Mouse (Mus musculus) heart, embryonic 15.5 days (tissue): ENCODE results near the gene Rcc2. TPM values are rescaled to one million over a fixed set of nuclear protein-coding genes. Genes with fewer than 3 reads are reported as not detected.
A peak's percentile ranks its signal among the peaks of the same experiment; 100 is the strongest.

ENCODE experiments used
- ATAC-seq: fragments of 200-750 bp; cut with Nextera tagmentation; replicated peaks from 2 replicates; pipeline ENCODE4 v1.8.0; 2017; ENCODE audit warnings: low read depth, moderate TSS enrichment; ENCODE audit not compliant: insufficient number of reproducible peaks, insufficient read depth, low FRiP score
- H3K27ac ChIP-seq: fragments of 300-500 bp; sonication (generic); 2 replicates; pipeline ENCODE4 v1.5.1; 2015; ENCODE audit warnings: mild to moderate bottlenecking, inconsistent platforms
- H3K27me3 ChIP-seq: fragments of 300-500 bp; sonication (generic); 2 replicates; pipeline ENCODE4 v1.6.1; 2015; ENCODE audit warnings: inconsistent platforms
- H3K36me3 ChIP-seq: fragments of 300-500 bp; sonication (generic); 2 replicates; pipeline ENCODE4 v1.6.1; 2015; ENCODE audit warnings: mild to moderate bottlenecking, inconsistent platforms
- H3K4me1 ChIP-seq: fragments of 300-500 bp; sonication (generic); replicated peaks from 2 replicates; pipeline ENCODE4 v1.6.1; 2015; ENCODE audit warnings: inconsistent platforms
- H3K4me2 ChIP-seq: fragments of 300-500 bp; sonication (generic); 2 replicates; pipeline ENCODE4 v1.6.1; 2015; ENCODE audit warnings: inconsistent platforms, mild to moderate bottlenecking, moderate library complexity
- H3K4me3 ChIP-seq: fragments of 300-500 bp; sonication (generic); 2 replicates; pipeline ENCODE4 v1.5.1; 2015; ENCODE audit warnings: mild to moderate bottlenecking, inconsistent platforms
- H3K9ac ChIP-seq: fragments of 300-500 bp; sonication (generic); 2 replicates; pipeline ENCODE4 v1.6.1; 2015; ENCODE audit warnings: mild to moderate bottlenecking, inconsistent platforms
- H3K9me3 ChIP-seq: fragments of 300-500 bp; sonication (generic); replicated peaks from 2 replicates; pipeline ENCODE4 v1.6.1; 2016; ENCODE audit warnings: inconsistent platforms
- WGBS: fragments of 180-500 bp; shearing (Covaris S2); methylation state at CpG from one replicate; pipeline ENCODE4 v1.1.7; 2015; ENCODE audit warnings: mixed read lengths; 5-methylcytosine and 5-hydroxymethylcytosine counted together
- polyA plus RNA-seq: library from polyadenylated mRNA; unstranded; fragments of >200 nt; fragmentation: Nextera tagmentation; extraction: Ambion mirVana; gene quantifications from 2 replicates; pipeline ENCODE4 v1.2.1, GENCODE M21; 2015

Rcc2 gene
- polyA plus RNA-seq, 1 experiment from 2014 or later, result 13.9 TPM

DNA sequence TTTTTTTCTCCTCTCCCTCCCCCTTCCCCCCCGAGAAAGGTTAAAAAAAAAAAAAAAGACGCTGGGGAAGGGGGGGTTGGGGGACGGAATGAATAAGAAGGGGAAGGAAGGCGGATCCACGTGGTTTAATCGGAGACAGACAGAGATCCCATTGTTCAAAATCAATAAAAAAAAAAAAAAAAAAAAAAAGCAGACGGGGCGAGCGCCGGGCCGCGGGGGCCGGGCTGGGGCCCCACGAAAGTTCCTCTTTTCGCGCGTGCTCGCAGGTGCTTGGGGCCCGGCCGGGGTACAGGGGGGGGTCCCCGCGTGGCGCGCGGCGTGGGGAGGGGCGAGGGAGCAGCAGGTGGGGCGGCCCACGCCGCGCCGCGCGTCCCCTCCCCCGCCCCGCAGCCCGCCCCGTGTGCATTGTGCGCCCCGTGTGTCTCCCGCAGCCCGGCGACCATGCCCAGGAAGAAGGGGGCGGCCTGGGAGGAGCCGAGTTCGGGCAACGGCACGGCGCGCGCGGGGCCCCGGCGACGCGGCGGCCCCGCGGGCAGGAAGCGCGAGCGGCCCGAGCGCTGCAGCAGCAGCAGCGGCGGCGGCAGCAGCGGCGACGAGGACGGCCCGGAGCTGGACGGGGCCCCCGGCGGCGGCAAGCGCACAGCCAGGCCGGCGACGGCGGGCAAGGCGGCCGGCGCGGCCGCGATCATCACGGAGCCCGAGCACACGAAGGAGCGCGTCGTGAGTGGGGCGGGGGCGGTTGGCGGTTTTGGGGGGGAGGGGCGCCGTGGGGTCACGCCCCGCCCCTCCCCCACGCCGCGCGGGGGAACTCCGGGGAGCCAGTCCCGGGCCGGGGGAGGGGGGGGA lies 1.6 kb downstream of the Rcc2 start:
- WGBS, result under 1% methylated on average over 71 of the region's 107 CpGs
- H3K27me3 ChIP-seq, result peaks cover 10% of the 10 kb centered on the region; the same call in 1 of the 2 replicates
- ATAC-seq, result peak; percentile 24
- peak overlapping the region; percentile 88 for H3K27ac ChIP-seq
- H3K4me3 ChIP-seq, result peak overlapping the region; percentile 90
- peaks cover 47% of the 10 kb centered on the region for H3K4me1 ChIP-seq
- no peaks in the 10 kb centered on the region for H3K36me3 ChIP-seq
- H3K9me3 ChIP-seq, result no peaks in the 10 kb centered on the region
- H3K4me2 ChIP-seq, result peak overlapping the region; percentile 92
- peak overlapping the region; percentile 92 for H3K9ac ChIP-seq

DNA sequence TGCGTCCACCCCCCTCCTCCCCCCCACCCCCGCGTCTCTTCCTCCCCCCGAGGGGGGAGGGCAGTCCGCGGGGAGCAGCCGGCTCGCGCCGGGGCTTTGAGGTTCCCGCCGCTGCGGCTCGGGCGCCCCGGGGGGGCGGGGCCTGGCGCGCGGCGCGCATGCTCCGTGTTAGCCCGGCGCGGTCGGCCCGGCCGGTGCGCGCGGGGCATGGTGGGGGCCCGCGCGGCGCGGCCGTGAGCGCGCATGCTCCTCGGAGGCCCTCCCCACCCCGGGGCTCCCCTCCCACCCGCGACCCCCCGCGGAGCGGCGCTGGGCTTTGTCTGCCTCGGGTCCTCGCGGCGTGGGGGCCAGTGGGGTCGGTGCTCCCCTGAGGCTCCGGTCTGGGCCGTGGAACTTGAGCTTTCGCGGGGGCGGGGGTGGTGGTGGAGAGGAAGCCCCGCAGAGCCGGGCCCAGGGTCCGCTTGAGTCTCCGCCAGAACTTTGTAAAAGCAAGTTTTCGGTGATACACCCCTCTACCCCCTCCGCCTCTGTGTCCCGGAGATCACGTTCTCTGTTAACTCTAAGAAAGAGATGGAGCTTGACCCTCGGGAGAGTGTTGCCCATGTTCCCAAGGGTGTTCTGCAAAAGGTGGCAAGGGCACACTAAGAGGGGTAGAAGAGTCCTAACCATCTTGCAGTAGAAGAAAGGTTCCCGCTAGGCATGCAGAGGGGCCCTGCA lies 2.4 kb downstream of the Rcc2 start:
- Histone ChIP-seq H3K9ac (peak overlapping the region; percentile 92), H3K27me3 (peaks cover 10% of the 10 kb centered on the region; the same call in 1 of the 2 replicates), H3K9me3 (no peaks in the 10 kb centered on the region), H3K27ac (peak overlapping the region; percentile 88), H3K4me1 (peaks cover 55% of the 10 kb centered on the region), H3K4me2 (peak overlapping the region; percentile 92), H3K36me3 (0 out of 2 replicates have a peak, but pooled peaks cover under 1% of the 10 kb centered on the region), H3K4me3 (peak overlapping the region; percentile 90)
- WGBS, result 1% methylated on average over 32 of the region's 68 CpGs
- peak; percentile 84 for ATAC-seq

DNA sequence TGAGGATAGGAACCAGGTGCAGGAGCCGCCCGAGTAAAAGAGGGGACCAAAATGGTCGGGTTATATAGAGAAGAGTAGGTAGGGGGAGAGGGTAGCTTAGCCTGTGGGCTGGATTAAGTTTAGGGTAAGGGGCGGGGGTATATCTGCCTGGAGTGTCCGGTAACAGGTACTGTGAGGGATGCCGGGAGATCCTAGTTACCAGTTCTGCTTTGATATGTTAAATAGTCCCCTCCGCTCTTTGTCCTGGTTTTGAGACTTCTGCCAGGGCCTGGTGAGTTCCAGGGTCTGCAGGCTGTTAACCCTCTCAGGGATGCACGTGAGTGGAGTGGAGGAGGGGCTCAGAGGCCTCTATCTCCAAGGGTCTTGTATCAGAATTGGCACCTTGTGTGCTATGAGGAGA lies 3.3 kb downstream of the Rcc2 start:
- Histone ChIP-seq H3K4me3 (peak overlapping the region; percentile 90), H3K36me3 (0 out of 2 replicates have a peak, but pooled peaks cover 3% of the 10 kb centered on the region), H3K27ac (peak overlapping the region; percentile 88; the same call in 1 of the 2 replicates), H3K9me3 (no peaks in the 10 kb centered on the region), H3K4me1 (peaks cover 64% of the 10 kb centered on the region), H3K9ac (peak overlapping the region; percentile 92), H3K27me3 (peaks cover 8% of the 10 kb centered on the region; the same call in 1 of the 2 replicates), H3K4me2 (peak overlapping the region; percentile 92)
- WGBS, result 26% methylated on average over 8 of the region's 8 CpGs
- no peak for ATAC-seq

GRCm38 (mm10) chr4:140704166-140704565 lies 3.8 kb downstream of the Rcc2 start:
- no peak for ATAC-seq
- no peaks in the 10 kb centered on the region for H3K9me3 ChIP-seq
- peaks cover 69% of the 10 kb centered on the region for H3K4me1 ChIP-seq
- H3K9ac ChIP-seq, result peak overlapping the region; percentile 92; the same call in 1 of the 2 replicates
- WGBS, result 32% methylated on average over 4 of the region's 4 CpGs
- peak overlapping the region; percentile 88 for H3K27ac ChIP-seq
- H3K27me3 ChIP-seq, result peaks cover 5% of the 10 kb centered on the region; the same call in 1 of the 2 replicates
- peak overlapping the region; percentile 90; the same call in 1 of the 2 replicates for H3K4me3 ChIP-seq
- peak overlapping the region; percentile 92 for H3K4me2 ChIP-seq
- H3K36me3 ChIP-seq, result peaks cover 7% of the 10 kb centered on the region; the same call in 1 of the 2 replicates

GRCm38 (mm10) chr4:140707615-140708014 lies 7.3 kb downstream of the Rcc2 start:
- Histone ChIP-seq H3K4me3 (no peak overlapping the region), H3K27me3 (no peaks in the 10 kb centered on the region), H3K27ac (peak overlapping the region; percentile 60; the same call in 1 of the 2 replicates), H3K4me2 (no peak overlapping the region), H3K4me1 (peaks cover 51% of the 10 kb centered on the region), H3K9ac (no peak overlapping the region), H3K36me3 (peaks cover 33% of the 10 kb centered on the region), H3K9me3 (no peaks in the 10 kb centered on the region)
- no peak for ATAC-seq
- WGBS, result 58% methylated on average over 4 of the region's 4 CpGs

GRCm38 (mm10) chr4:140708297-140708927 lies 8.1 kb downstream of the Rcc2 start:
- no peaks in the 10 kb centered on the region for H3K27me3 ChIP-seq
- H3K4me3 ChIP-seq, result no peak overlapping the region
- peaks cover 52% of the 10 kb centered on the region for H3K4me1 ChIP-seq
- ATAC-seq, result 0 out of 2 replicates have a peak, but pooled peaks have one; percentile 50
- H3K9me3 ChIP-seq, result no peaks in the 10 kb centered on the region
- H3K27ac ChIP-seq, result peak overlapping the region; percentile 60
- H3K36me3 ChIP-seq, result peaks cover 41% of the 10 kb centered on the region
- WGBS, result 62% methylated on average over 18 of the region's 18 CpGs
- no peak overlapping the region for H3K4me2 ChIP-seq
- no peak overlapping the region for H3K9ac ChIP-seq

DNA sequence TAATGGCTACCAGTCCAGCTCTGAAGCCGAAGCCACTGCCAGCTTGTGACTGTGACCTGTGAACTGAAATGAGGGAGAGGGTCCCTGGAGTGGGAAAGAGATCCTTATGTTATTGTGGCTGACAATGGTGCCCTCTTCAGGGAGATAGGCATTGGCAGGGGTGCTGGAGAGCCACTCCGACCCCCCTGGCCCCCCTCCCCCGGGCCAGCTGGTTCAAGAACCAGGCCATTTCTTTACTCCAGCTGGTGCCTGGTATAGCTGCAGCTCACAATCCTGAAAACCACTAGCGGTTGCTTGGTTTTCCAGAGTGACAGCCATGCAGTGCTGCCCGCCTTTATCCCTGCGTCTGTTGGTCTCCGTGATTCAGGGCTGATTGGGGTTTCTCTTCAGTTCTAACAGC lies 8.8 kb downstream of the Rcc2 start:
- WGBS, result 85% methylated on average over 7 of the region's 7 CpGs
- no peak overlapping the region for H3K9ac ChIP-seq

GRCm38 (mm10) chr4:140709617-140710016 lies 9.3 kb downstream of the Rcc2 start:
- Histone ChIP-seq H3K9ac (no peak overlapping the region), H3K4me2 (no peak overlapping the region), H3K9me3 (no peaks in the 10 kb centered on the region), H3K27me3 (no peaks in the 10 kb centered on the region), H3K4me1 (peaks cover 51% of the 10 kb centered on the region), H3K4me3 (no peak overlapping the region), H3K36me3 (peaks cover 42% of the 10 kb centered on the region), H3K27ac (no peak overlapping the region)
- WGBS, result 83% methylated on average over 10 of the region's 10 CpGs
- ATAC-seq, result no peak

More for the DNA sequence above, 8.8 kb downstream of the Rcc2 start:
- Histone ChIP-seq H3K4me2 (no peak overlapping the region), H3K4me3 (no peak overlapping the region), H3K27me3 (no peaks in the 10 kb centered on the region), H3K27ac (peak overlapping the region; percentile 60; the same call in 1 of the 2 replicates), H3K36me3 (peaks cover 42% of the 10 kb centered on the region), H3K4me1 (peaks cover 51% of the 10 kb centered on the region), H3K9me3 (no peaks in the 10 kb centered on the region)
- ATAC-seq, result no peak

GRCm38 (mm10) chr4:140710781-140711180 lies 10.4 kb downstream of the Rcc2 start:
- Histone ChIP-seq H3K4me3 (no peak overlapping the region), H3K9me3 (no peaks in the 10 kb centered on the region), H3K36me3 (peaks cover 50% of the 10 kb centered on the region), H3K4me2 (no peak overlapping the region), H3K27ac (no peak overlapping the region), H3K4me1 (peaks cover 42% of the 10 kb centered on the region), H3K9ac (no peak overlapping the region), H3K27me3 (no peaks in the 10 kb centered on the region)
- 83% methylated on average over 10 of the region's 10 CpGs for WGBS
- ATAC-seq, result no peak

GRCm38 (mm10) chr4:140711360-140711759 lies 11.0 kb downstream of the Rcc2 start:
- peaks cover 39% of the 10 kb centered on the region for H3K4me1 ChIP-seq

More at GRCm38 (mm10) chr4:140711360-140711759, 11.0 kb downstream of the Rcc2 start:
- no peak overlapping the region for H3K4me3 ChIP-seq
- ATAC-seq, result no peak
- no peaks in the 10 kb centered on the region for H3K9me3 ChIP-seq
- peaks cover 56% of the 10 kb centered on the region for H3K36me3 ChIP-seq
- WGBS, result 60% methylated on average over 5 of the region's 5 CpGs
- H3K4me2 ChIP-seq, result no peak overlapping the region
- no peak overlapping the region for H3K9ac ChIP-seq
- H3K27ac ChIP-seq, result no peak overlapping the region
- H3K27me3 ChIP-seq, result no peaks in the 10 kb centered on the region
